Mouse (Mus musculus) liver, adult 2 months (tissue): Measurements from ENCODE around the gene Mrpl32.

ENCODE experiments used
- CTCF ChIP-seq: fragments of 200-500 bp; IDR thresholded peaks from 2 replicates; pipeline ENCODE4 v1.5.1; 2011; ENCODE audit warnings: low read depth, low read length, control low read depth
- POLR2A ChIP-seq: fragments of 200-500 bp; IDR thresholded peaks from 2 replicates; pipeline ENCODE4 v1.6.1; 2011; ENCODE audit warnings: low read length, control low read depth; ENCODE audit not compliant: insufficient read depth; ENCODE audit errors: extremely low read depth

GRCm38 (mm10) chr13:14607616-14608015, 5.3 kb downstream of the Mrpl32 start:
- TF ChIP-seq CTCF (no peak), POLR2A (no peak)
